Mouse (Mus musculus): ENCODE results near the gene Rab1b.

- TF ChIP-seq POLR2A (IDR thresholded peaks at IDR 0.05; ENCODE audit: control insufficient read depth, extremely low read depth, insufficient read depth, low read length, poor library complexity) = no peak
- no peak for TF ChIP-seq CTCF (IDR thresholded peaks at IDR 0.05; ENCODE audit: borderline replicate concordance, control insufficient read depth, extremely low read depth, insufficient read depth, low read length, poor library complexity)
These were observed 55.4 kb downstream of the Rab1b start for GRCm38 (mm10) chr19:5051515-5051914.
